Mouse (Mus musculus): Measurements from ENCODE around the gene Prrg1. TPM values are rescaled to one million over a fixed set of nuclear protein-coding genes. Genes with fewer than 3 reads are reported as not detected.

The Prrg1 gene
- 2.4 and 7.4 TPM in 2 replicates for polyA plus RNA-seq (2012; rRNA removed)

DNA sequence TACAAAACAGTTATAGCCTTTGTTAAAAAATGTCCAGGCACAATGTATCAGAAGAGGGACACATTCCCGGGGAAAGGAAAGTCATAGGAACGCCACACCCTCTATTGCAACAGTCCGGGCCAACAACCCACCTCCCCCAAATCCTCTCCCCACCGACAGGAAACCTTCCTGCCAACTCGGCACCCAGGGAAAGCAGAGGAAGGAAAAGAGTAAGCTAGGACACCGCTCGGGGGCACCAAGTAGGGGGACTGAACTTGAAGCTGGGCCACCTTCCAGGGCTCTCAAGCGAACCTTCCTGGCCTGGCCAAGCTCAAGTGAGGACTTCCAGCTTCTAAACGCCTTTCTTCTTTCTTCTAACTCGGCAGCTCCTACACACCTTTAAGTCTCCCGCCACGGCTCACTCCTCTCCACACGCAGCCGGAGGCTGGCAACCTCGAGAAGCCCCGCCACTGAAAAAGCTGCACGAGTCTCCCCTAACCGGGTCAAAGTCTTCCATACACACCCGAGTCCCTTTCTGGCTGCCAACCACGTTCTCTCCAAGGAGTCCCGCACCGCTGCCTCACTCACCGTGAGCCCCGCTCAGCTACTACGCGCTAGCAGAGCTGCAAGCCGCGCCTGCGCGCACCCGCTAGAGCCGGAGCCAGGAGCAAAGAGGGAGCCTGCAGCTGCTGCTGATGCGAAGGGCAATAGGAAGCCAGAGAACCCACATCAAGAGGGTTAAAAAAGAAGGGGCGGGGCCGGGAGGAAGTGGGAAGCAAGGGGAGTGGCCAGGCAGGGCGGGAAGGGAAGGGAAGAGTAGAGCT, at the start of gene Prrg1:
TSS of gene Prrg1 (minus strand) at position 695 of the 803 bp plus-strand sequence.

Other genes starting within 250 kb of the Prrg1 start
- not detected in 2 replicates for gene 4930480E11Rik, start 214.3 kb downstream of the Prrg1 start, polyA plus RNA-seq (2012; rRNA removed)
- gene Fam47c, start 153.9 kb upstream of the Prrg1 start, polyA plus RNA-seq (2012; rRNA removed): not detected in 2 replicates

Measured in central nervous system, embryonic 11.5 days (tissue).